Mouse (Mus musculus) embryonic fibroblast, embryonic 13.5 days (primary cell): ENCODE results near the gene Mad2l2.

Experiments
- CTCF ChIP-seq: IDR thresholded peaks from 2 replicates; pipeline ENCODE4 v1.5.1; 2011; ENCODE audit warnings: mild to moderate bottlenecking, control low read depth, low read length, moderate library complexity, borderline replicate concordance; ENCODE audit not compliant: insufficient read depth
- POLR2A ChIP-seq: IDR thresholded peaks from 2 replicates; pipeline ENCODE4 v1.6.1; 2011; ENCODE audit warnings: low read depth, mild to moderate bottlenecking, control low read depth, low read length, moderate library complexity

- no peak for TF ChIP-seq CTCF
- TF ChIP-seq POLR2A, result no peak
Observed at GRCm38 (mm10) chr4:148173811-148174494, 43.8 kb downstream of the Mad2l2 start.
